Mouse (Mus musculus) kidney, embryonic 14.5 days (tissue): ENCODE data around the gene Vwa8. TPM values are rescaled to one million over a fixed set of nuclear protein-coding genes. Genes with fewer than 3 reads are reported as not detected.
A peak's percentile ranks its signal among the peaks of the same experiment; 100 is the strongest.

Source experiments
- ATAC-seq: fragments of 200-750 bp; cut with Nextera tagmentation; 2 replicates; pipeline ENCODE4 v1.8.0; 2017; ENCODE audit warnings: moderate number of reproducible peaks, mild to moderate bottlenecking, moderate TSS enrichment, moderate library complexity; ENCODE audit not compliant: low FRiP score, low TSS enrichment
- H3K27ac ChIP-seq: fragments of 300-500 bp; sonication (generic); 2 replicates; pipeline ENCODE4 v1.5.1; 2014; ENCODE audit warnings: low read depth, mild to moderate bottlenecking, low read length, moderate library complexity, mixed read lengths
- H3K27me3 ChIP-seq: fragments of 300-500 bp; sonication (generic); 2 replicates; pipeline ENCODE4 v1.6.1; 2014; ENCODE audit warnings: mild to moderate bottlenecking, low read length; ENCODE audit not compliant: control insufficient read depth, insufficient read depth
- H3K36me3 ChIP-seq: fragments of 300-500 bp; sonication (generic); 2 replicates; pipeline ENCODE4 v1.6.1; 2014; ENCODE audit warnings: low read length, mixed read lengths; ENCODE audit not compliant: control insufficient read depth, insufficient read depth
- H3K4me1 ChIP-seq: fragments of 300-500 bp; sonication (generic); 2 replicates; pipeline ENCODE4 v1.6.1; 2014; ENCODE audit warnings: low read length, mixed read lengths; ENCODE audit not compliant: control insufficient read depth, insufficient read depth
- H3K4me2 ChIP-seq: fragments of 300-500 bp; sonication (generic); replicated peaks from 2 replicates; pipeline ENCODE4 v1.6.1; 2014; ENCODE audit warnings: low read depth, mild to moderate bottlenecking, low read length
- H3K4me3 ChIP-seq: fragments of 300-500 bp; sonication (generic); 2 replicates; pipeline ENCODE4 v1.5.1; 2014; ENCODE audit warnings: mild to moderate bottlenecking, low read length
- H3K9ac ChIP-seq: fragments of 300-500 bp; sonication (generic); 2 replicates; pipeline ENCODE4 v1.6.1; 2014; ENCODE audit warnings: low read depth, mild to moderate bottlenecking, low read length, moderate library complexity
- H3K9me3 ChIP-seq: fragments of 300-500 bp; sonication (generic); 2 replicates; pipeline ENCODE4 v1.6.1; 2016; ENCODE audit warnings: low read length; ENCODE audit not compliant: control insufficient read depth
- WGBS: fragments of 180-500 bp; shearing (Covaris S2); extraction: QIAGEN DNeasy Blood & Tissue Kit; methylation state at CpG from one replicate; pipeline ENCODE4 v1.1.7; 2014; 5-methylcytosine and 5-hydroxymethylcytosine counted together
- polyA plus RNA-seq: library from polyadenylated mRNA; unstranded; fragments of >200 nt; fragmentation: Nextera tagmentation; extraction: Ambion mirVana; gene quantifications from 2 replicates; pipeline ENCODE4 v1.2.1, GENCODE M21; 2014

Vwa8 gene
- polyA plus RNA-seq, 1 experiment from 2014 or later = 15.5 TPM

DNA sequence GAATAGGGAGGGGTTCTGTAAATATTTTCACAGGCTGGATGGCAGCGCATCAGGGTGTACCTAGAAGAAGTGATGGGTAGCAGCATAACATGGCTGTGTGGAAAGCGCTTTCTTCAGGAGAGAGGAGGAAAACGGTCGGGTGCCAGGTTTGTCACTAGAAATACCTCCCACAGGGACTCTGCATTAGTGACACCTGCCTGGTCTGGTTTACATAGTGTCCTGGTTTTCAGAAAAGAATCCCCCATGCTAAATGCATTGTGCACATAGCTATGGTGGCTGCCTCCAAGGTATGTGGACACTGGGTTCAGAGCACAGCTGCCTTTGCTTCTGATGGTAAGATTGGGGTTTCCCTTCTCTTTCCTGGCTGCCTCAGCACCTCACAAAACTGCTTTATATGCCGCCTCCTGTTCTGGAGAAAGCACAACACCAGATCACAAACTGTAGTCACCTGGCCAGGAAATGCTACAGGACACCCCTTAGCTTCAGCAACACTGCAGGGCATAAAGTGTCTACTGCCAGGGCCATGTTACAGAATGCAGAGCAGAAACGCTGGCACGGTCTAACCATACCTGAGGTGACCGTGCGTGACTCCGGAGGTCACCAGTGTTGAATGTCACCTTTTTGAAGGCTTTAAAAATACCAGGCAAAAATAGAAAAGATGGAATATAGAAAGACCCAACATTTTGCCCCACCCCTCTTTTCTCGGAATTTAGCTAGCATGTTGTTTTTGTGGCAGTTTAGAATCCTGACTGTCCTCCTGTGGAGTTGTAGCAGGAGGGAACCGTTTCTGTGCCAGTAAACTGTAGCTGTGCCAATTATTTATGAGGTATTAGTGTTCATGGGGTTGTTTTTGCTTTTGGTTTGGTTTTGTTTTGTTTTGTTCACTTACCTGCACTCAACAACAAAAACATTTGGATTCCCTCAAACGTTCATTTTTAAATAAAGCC, 295.7 kb downstream of the Vwa8 start:
- Histone ChIP-seq H3K27ac (no peak overlapping the region), H3K27me3 (no peaks in the 10 kb centered on the region), H3K9me3 (no peaks in the 10 kb centered on the region), H3K4me1 (peaks cover 14% of the 10 kb centered on the region; the same call in 1 of the 2 replicates), H3K4me3 (no peak overlapping the region), H3K9ac (no peak overlapping the region), H3K36me3 (no peaks in the 10 kb centered on the region), H3K4me2 (no peak overlapping the region)
- WGBS = 68% methylated on average over 13 of the region's 13 CpGs
- 0 out of 2 replicates have a peak, but pooled peaks have one; percentile 30 for ATAC-seq

DNA sequence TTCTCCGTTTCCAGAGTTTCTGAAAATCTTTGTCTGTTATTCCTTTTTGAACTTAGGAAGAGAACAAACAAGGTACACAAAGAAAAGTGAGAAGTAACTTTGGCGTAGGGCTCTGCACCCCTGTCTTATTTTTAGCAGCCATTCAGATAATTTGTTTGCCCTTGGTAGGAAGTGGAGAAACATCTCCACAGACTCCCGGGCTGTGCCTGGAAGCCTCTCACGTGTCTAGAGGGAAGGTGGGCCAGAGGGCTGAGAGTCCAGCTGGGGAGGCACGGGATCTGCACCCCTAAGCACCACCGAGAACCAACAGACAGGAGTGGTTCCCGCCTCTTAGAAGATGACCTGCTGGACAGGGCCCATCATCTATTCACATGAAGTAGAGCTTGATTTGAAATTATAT, 302.9 kb downstream of the Vwa8 start:
- H3K36me3 ChIP-seq = no peaks in the 10 kb centered on the region
- no peaks in the 10 kb centered on the region for H3K27me3 ChIP-seq
- H3K9me3 ChIP-seq = no peaks in the 10 kb centered on the region
- H3K4me1 ChIP-seq = no peaks in the 10 kb centered on the region; the same call in 1 of the 2 replicates
- ATAC-seq = no peak
- no peak overlapping the region for H3K4me2 ChIP-seq
- 91% methylated on average over 7 of the region's 7 CpGs for WGBS
- no peak overlapping the region for H3K9ac ChIP-seq
- H3K27ac ChIP-seq = no peak overlapping the region
- no peak overlapping the region for H3K4me3 ChIP-seq

DNA sequence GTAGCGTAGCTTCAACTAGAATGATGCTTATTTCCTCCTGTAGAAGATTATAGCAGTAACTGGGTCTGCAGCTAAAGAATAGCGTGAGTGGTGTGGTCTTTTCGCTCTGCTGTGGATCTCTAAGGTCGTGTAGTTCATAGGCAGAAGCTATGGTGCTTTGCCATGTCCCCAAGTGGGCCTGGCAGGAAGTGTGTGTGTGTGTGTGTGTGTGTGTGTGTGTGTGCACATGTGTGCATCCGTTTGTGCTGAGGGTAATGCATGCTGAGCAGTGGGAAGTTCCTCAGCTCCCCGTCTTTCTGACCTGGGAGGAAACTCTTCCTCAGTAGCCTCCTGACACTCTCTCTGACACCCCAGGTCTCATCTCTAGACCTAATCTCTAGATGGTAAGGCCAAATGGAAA, 305.0 kb downstream of the Vwa8 start:
- no peaks in the 10 kb centered on the region for H3K27me3 ChIP-seq
- ATAC-seq = no peak
- H3K27ac ChIP-seq = no peak overlapping the region
- peaks cover 15% of the 10 kb centered on the region; the same call in 1 of the 2 replicates for H3K4me1 ChIP-seq
- no peak overlapping the region for H3K4me3 ChIP-seq
- H3K4me2 ChIP-seq = no peak overlapping the region
- no peaks in the 10 kb centered on the region for H3K36me3 ChIP-seq
- no peaks in the 10 kb centered on the region for H3K9me3 ChIP-seq
- no peak overlapping the region for H3K9ac ChIP-seq
- WGBS = 85% methylated on average over 6 of the region's 6 CpGs

DNA sequence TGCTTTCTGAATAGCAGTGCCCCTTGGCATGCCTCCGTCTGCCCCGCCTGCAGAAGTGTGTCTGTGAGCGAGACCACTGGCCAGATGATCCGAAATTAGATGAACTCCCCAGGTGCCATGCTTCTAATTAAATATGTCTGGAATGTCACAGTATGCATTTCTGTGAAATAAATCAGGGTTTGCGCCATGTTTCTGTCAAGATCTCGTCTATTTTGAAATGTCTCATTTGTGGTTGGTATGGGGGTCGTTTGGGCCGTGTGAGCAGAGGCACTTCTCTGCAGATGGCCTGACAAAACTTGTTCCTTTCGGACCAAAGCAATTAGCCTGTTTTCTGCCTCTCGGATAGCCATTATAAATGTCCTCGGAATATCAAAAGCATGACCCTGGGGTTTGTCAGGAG, 306.1 kb downstream of the Vwa8 start:
- Histone ChIP-seq H3K27ac (no peak overlapping the region), H3K9ac (no peak overlapping the region), H3K9me3 (no peaks in the 10 kb centered on the region), H3K27me3 (no peaks in the 10 kb centered on the region), H3K4me1 (peaks cover 15% of the 10 kb centered on the region; the same call in 1 of the 2 replicates), H3K4me3 (no peak overlapping the region), H3K4me2 (no peak overlapping the region), H3K36me3 (no peaks in the 10 kb centered on the region)
- no peak for ATAC-seq
- 72% methylated on average over 11 of the region's 11 CpGs for WGBS

DNA sequence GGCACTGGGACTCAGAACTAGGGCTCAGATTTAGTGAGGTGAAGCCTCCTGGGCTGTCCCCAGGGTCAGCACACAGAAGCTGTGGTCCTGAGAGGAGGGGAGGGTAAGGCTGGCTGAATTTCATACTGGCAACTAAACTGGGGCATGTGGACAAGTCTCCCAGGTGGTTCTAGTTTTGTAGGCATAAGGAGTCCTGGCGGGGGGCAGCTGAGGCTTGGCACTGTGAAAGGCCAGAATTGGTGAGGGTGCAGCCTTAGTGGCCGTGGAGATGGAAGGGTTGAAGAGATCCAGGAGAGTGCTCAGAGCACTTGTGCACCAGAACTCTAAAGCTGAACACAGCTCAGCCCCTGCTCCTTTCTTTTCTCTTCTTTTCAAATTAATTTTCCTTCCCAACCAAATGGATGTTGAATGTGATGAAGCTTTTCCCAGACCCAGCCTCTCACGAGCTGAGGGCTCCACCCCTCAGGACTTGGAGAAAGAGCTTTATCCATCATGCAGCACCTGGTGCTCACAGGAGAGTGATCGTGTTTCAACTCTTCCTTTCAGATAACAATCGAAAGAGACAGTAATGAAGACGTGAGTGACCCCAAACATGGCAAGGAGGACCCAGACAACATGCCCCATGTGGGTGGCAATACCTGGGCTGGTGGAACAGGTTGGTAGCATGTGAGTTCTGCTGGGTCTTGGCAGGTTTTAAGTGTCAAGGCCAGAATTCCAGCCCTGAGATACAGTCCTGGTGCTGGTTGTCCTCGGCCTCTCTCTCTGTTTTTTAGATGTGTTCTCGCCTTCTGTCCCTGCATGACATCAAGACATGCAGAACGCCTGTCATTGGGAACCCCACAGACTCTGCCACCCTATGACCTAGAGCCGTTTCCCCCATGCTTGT, 307.9 kb downstream of the Vwa8 start:
- Histone ChIP-seq H3K4me2 (no peak overlapping the region), H3K27ac (no peak overlapping the region), H3K4me1 (peaks cover 15% of the 10 kb centered on the region; the same call in 1 of the 2 replicates), H3K36me3 (no peaks in the 10 kb centered on the region), H3K4me3 (no peak overlapping the region), H3K9ac (no peak overlapping the region), H3K27me3 (no peaks in the 10 kb centered on the region), H3K9me3 (no peaks in the 10 kb centered on the region)
- WGBS = 58% methylated on average over 10 of the region's 10 CpGs
- peak; percentile 21; the same call in 1 of the 2 replicates for ATAC-seq

DNA sequence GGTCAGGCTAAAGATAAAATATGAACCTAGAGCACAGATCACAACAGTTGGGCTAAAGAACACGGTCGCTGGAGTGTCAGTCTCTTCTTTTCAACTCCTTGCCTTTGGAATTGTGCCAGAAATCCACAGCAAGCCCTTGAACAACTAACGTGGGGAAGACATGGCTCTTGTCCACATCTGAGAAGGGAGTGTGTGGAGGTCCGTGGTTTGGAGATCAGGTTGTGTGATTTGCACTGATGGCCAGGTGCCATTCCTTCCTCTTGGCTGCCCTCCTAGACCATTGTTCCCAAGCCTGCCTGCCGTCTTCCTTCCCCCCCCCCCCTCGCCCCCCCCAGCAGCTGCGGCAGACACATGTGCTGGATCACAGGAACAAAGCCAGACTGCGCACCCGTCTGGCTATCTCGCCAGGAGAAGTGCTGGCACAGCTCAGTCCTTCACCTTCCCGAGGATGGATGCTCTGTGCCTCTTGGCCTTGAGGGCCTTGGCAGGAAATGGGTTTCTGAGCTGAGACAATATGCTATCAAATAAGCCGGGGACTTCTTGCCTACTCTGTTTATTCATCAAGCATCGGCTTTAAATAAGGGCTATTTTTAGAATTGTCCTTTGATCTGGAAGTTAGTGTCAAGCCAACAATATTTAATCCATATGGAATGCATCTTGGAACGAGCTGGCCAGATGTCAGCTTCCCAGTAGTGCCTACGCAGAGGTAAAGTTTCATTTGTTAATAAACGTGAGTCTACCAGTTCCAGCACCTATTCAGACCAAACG, 308.8 kb downstream of the Vwa8 start:
- Histone ChIP-seq H3K27me3 (no peaks in the 10 kb centered on the region), H3K36me3 (no peaks in the 10 kb centered on the region), H3K4me1 (peaks cover 15% of the 10 kb centered on the region; the same call in 1 of the 2 replicates), H3K9ac (no peak overlapping the region), H3K27ac (peak overlapping the region; percentile 59; the same call in 1 of the 2 replicates), H3K4me3 (no peak overlapping the region), H3K9me3 (no peaks in the 10 kb centered on the region), H3K4me2 (no peak overlapping the region)
- WGBS = 30% methylated on average over 15 of the region's 17 CpGs
- peak; percentile 55 for ATAC-seq

DNA sequence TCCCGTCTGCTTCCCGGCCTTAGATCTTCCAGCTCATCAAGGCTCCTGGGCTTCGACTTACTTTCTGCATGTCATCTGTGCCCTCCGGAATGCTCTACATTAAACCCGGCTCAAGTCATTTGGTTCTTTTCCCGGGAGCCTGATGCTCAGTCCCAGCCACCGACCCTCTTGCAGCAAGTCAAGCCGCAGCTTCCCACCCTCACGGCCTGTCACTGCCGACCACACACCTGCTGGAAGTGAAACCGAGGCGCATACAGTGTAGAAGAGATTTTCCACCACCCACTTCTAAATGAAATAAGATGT, 309.3 kb downstream of the Vwa8 start:
- Histone ChIP-seq H3K4me3 (no peak overlapping the region), H3K27me3 (no peaks in the 10 kb centered on the region), H3K4me1 (peaks cover 15% of the 10 kb centered on the region; the same call in 1 of the 2 replicates), H3K36me3 (no peaks in the 10 kb centered on the region), H3K4me2 (no peak overlapping the region), H3K9ac (no peak overlapping the region), H3K27ac (peak overlapping the region; percentile 59; the same call in 1 of the 2 replicates), H3K9me3 (no peaks in the 10 kb centered on the region)
- 74% methylated on average over 12 of the region's 12 CpGs for WGBS
- ATAC-seq = no peak

DNA sequence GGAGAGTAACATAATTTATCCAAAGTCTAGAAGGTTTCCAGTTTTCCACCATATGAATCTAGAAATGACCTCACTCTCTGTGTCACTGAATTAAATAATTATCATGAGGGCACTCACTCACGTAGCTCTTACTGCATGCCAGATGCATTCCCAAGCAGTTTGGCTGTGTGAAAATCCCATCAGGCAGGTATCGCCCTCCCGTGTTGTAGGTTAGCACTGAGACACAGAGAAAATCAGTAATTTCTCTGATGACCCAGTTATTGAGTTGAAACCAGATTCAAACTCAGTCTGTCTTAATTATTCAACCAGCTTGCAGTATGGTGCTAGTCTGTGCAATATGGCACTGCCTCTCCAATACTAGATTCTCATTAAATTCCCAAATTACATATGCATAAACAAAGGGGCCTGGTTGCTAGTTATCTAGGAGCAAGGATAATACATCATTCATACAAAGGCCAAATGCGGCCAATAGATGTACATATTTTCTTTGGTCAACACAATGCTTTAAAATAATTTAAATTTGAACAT, 309.9 kb downstream of the Vwa8 start:
- Histone ChIP-seq H3K4me1 (peaks cover 15% of the 10 kb centered on the region; the same call in 1 of the 2 replicates), H3K4me3 (no peak overlapping the region), H3K27me3 (no peaks in the 10 kb centered on the region), H3K27ac (no peak overlapping the region), H3K9ac (no peak overlapping the region), H3K36me3 (no peaks in the 10 kb centered on the region), H3K9me3 (no peaks in the 10 kb centered on the region), H3K4me2 (no peak overlapping the region)
- no peak for ATAC-seq
- WGBS = 83% methylated on average over 4 of the region's 4 CpGs
